Mouse (Mus musculus): ENCODE data around the gene Ak4. TPM values are rescaled to one million over a fixed set of nuclear protein-coding genes. Genes with fewer than 3 reads are reported as not detected.

The Ak4 gene
- polyA plus RNA-seq, 1 experiment from 2014 or later, result 20.6 TPM

DNA sequence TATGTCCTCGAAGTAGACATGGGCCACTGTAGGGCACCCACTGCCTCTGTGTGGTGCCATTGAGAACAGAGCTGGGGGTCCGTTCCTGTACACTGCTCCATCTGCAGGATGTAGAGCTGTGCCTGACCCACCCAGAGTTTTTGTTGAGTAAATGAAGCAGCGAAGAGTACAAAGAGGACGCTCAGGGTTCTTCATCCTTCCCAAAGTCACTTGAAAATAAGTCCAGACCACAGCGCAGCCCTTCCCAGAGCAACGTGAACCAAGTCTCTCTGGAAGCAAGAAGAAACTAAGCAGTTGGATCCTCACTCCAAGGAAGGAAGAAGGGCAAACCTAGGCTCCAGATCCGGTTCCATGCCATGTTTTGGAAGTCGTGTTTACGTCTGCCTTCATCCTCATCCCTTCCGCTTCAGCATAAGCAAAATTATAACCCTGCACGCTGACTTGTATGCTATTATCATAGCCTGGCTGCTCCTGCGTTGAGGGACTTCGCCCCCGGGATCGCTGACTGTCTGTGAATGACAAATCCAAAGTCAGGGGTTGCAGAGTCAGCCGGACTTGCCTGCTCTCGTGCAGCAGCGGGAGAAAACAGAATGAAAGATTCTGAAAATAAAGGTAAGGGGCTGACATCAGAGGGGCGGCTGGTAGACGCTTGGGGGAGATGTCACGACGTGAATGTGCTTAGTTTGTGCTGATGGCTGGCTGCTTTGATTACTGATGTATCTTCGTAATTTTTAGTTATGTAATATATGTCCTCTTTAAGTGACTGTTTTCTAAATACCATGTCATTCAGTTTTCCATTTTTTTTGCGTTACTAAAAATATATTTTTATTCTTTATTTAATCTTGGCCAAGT lies 88.7 kb downstream of the Ak4 start:
- Histone ChIP-seq H3K27ac (no peak overlapping the region), H3K4me1 (peaks cover 4% of the 10 kb centered on the region; the same call in 1 of the 2 replicates), H3K9ac (0 out of 2 replicates have a peak overlapping the region, but pooled peaks have one; percentile 14), H3K4me3 (peak overlapping the region; percentile 39), H3K4me2 (peak overlapping the region; percentile 71), H3K36me3 (no peaks in the 10 kb centered on the region), H3K27me3 (peaks cover 19% of the 10 kb centered on the region; the same call in 1 of the 2 replicates), H3K9me3 (no peaks in the 10 kb centered on the region)
- ATAC-seq (ENCODE audit: borderline replicate concordance, extremely low read depth, low FRiP score, low TSS enrichment), result no peak
- 9% methylated on average over 24 of the region's 24 CpGs for WGBS

DNA sequence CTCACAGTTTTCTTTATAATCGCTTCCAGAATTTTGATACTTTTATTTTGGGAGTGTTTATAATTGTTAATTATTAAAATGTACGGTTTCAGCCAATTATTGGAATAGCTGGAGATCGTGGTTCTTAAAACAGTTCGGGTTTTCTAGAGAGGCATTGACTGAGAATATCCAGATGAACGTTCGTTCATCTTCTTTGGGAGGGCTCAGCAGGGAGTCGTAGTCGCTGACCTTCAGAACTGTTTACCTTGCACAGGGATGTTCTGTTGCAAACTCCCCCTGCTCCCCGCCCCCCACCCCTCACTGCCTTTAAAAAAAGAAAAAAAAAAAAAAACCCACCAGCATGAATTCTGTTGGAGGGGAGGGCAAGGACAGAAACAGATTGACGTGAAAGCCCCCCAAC lies 89.4 kb downstream of the Ak4 start:
- Histone ChIP-seq H3K4me3 (peak overlapping the region; percentile 30), H3K36me3 (no peaks in the 10 kb centered on the region), H3K27ac (no peak overlapping the region), H3K9ac (no peak overlapping the region), H3K27me3 (peaks cover 19% of the 10 kb centered on the region; the same call in 1 of the 2 replicates), H3K9me3 (no peaks in the 10 kb centered on the region), H3K4me2 (peak overlapping the region; percentile 71), H3K4me1 (peaks cover 4% of the 10 kb centered on the region; the same call in 1 of the 2 replicates)
- no peak for ATAC-seq (ENCODE audit: borderline replicate concordance, extremely low read depth, low FRiP score, low TSS enrichment)
- 2% methylated on average over 10 of the region's 10 CpGs for WGBS

DNA sequence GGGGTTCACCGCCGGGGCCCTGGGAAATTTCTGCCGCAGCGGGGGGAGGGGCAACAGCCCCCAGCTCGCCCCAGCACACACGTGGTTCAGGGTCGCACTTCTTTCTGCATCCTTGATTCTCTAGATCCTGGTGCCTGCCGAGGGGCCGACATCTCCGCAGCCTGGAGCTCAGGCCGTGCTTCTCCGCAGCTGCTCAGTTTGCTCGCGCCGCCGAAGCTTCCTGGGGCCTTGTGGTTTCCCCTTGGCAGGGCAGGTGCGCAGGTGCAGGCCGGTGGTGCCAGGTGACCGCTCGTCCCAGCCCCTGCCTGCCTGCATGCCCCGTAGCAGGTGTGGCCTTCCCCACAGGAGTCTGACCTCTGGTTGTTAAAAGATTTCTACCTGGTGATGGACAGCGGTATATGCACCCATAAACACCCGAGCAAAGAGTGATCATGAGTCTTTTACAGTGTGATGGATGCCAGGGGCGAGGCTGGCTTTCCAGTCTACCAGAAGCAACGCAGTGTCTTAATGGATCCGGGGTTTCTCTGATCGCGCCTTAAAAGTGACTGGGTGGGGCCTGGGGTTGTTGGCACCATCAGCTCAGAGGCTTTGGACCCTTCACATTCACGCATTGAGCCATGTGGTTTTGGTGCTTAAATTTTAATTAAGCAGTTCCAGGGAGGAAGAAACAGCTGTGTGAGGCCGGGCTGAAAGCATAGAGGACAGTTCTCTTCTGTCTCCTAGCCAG lies 89.9 kb downstream of the Ak4 start:
- H3K4me2 ChIP-seq, result peak overlapping the region; percentile 71
- H3K27me3 ChIP-seq, result peaks cover 19% of the 10 kb centered on the region; the same call in 1 of the 2 replicates
- ATAC-seq (ENCODE audit: borderline replicate concordance, extremely low read depth, low FRiP score, low TSS enrichment), result peak; percentile 49
- 8% methylated on average over 30 of the region's 30 CpGs for WGBS
- no peak overlapping the region for H3K9ac ChIP-seq
- H3K9me3 ChIP-seq, result no peaks in the 10 kb centered on the region
- peaks cover 4% of the 10 kb centered on the region; the same call in 1 of the 2 replicates for H3K4me1 ChIP-seq
- peak overlapping the region; percentile 30 for H3K4me3 ChIP-seq
- no peak overlapping the region for H3K27ac ChIP-seq
- H3K36me3 ChIP-seq, result no peaks in the 10 kb centered on the region

DNA sequence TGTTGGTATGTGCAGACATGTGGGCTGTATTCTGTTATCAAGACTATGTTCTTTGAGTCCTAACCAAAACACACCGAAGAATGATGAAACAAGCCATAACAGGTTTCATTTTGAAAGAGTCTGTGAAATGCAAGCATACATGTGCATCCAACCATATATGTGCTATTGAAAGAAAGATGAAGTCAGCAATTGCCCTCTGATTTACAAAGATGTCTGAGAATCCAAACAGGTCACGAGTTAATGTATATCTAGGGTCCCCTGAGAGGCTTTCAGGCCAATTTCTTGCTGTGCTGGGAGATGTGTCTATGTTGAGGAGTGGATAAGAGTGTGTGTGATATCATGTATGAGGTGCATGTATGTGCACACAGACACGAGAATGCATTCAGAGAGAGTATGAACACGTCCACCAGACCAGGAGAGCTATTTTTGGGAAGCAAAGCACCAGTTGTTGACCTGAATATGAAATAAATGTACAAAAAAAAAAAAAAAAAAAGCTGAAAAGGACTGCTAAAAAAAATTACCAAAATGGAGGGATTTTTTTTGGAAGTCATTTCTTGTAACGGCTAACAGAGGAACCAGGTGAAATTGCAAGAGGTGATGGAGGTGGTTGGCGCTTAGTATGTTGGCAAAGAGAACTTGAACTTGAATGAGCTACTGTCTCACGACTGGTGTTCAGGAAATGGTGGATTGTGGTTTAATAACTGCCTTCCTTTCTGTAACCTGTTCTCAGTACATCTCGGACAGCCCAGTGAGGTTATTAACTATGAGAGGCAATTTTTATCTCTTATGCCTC lies 91.2 kb downstream of the Ak4 start:
- H3K9ac ChIP-seq, result no peak overlapping the region
- H3K27ac ChIP-seq, result no peak overlapping the region
- 70% methylated on average over 8 of the region's 8 CpGs for WGBS
- H3K4me2 ChIP-seq, result no peak overlapping the region
- H3K4me1 ChIP-seq, result peaks cover 4% of the 10 kb centered on the region; the same call in 1 of the 2 replicates
- no peaks in the 10 kb centered on the region for H3K36me3 ChIP-seq
- no peaks in the 10 kb centered on the region for H3K9me3 ChIP-seq
- H3K27me3 ChIP-seq, result peaks cover 19% of the 10 kb centered on the region; the same call in 1 of the 2 replicates
- no peak overlapping the region for H3K4me3 ChIP-seq
- ATAC-seq (ENCODE audit: borderline replicate concordance, extremely low read depth, low FRiP score, low TSS enrichment), result no peak

DNA sequence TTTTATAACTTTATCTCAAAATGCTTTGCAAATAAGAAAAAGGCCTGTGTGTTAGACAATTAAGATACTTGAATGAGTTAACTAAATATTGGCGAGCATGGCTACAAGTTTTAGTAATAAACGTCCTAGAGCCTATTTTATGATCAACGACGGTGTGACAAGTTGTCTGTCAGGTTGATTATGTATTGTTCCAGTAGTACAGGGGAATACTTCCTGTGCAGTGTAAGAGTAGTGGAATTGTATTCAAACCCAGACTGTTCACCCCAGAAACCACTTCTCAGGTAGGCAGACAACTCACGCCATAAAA lies 91.8 kb downstream of the Ak4 start:
- Histone ChIP-seq H3K9ac (no peak overlapping the region), H3K9me3 (no peaks in the 10 kb centered on the region), H3K4me2 (no peak overlapping the region), H3K36me3 (no peaks in the 10 kb centered on the region), H3K4me1 (peaks cover 4% of the 10 kb centered on the region; the same call in 1 of the 2 replicates), H3K27ac (no peak overlapping the region), H3K4me3 (no peak overlapping the region), H3K27me3 (peaks cover 19% of the 10 kb centered on the region; the same call in 1 of the 2 replicates)
- no peak for ATAC-seq (ENCODE audit: borderline replicate concordance, extremely low read depth, low FRiP score, low TSS enrichment)
- WGBS, result 58% methylated on average over 5 of the region's 5 CpGs

DNA sequence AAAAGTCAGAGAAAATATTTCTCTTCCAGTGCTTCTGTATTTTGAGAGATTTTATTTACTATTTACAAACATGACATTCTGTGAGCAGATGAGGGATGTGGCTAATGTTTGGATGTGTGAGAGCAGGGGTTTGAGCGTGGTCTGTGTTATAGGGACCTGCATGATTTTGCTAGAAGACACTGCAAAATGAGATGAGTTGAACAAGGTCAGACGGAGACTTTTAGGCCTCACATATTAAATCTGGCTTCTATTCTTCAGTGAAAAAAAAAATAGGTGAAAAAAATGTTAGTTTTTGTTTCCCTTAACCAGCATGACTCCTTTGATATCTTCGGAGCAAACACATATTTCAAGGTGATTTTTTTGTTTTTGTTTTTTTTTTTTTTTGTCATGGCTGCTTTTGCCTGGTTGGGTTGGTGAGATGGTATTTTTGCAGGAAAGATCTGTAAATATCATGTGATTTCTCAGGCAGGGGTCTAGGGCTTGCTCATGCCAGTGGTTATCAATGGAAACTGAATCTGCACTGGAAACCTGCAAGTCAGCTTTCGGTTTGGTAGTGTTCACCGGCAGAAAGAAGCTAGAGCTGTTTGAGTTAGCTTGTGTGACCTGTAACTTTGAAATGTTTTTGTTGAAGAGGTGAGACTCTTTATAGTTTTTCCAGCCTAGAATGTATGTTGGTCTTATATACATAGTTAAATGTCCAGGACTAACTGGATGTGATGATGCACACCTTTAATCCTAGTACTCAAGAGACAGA lies 92.9 kb downstream of the Ak4 start:
- Histone ChIP-seq H3K9ac (no peak overlapping the region), H3K9me3 (no peaks in the 10 kb centered on the region), H3K4me3 (no peak overlapping the region), H3K27me3 (peaks cover 19% of the 10 kb centered on the region; the same call in 1 of the 2 replicates), H3K36me3 (no peaks in the 10 kb centered on the region), H3K27ac (no peak overlapping the region), H3K4me2 (no peak overlapping the region), H3K4me1 (peaks cover 4% of the 10 kb centered on the region; the same call in 1 of the 2 replicates)
- ATAC-seq (ENCODE audit: borderline replicate concordance, extremely low read depth, low FRiP score, low TSS enrichment), result no peak
- WGBS, result 82% methylated on average over 5 of the region's 5 CpGs

DNA sequence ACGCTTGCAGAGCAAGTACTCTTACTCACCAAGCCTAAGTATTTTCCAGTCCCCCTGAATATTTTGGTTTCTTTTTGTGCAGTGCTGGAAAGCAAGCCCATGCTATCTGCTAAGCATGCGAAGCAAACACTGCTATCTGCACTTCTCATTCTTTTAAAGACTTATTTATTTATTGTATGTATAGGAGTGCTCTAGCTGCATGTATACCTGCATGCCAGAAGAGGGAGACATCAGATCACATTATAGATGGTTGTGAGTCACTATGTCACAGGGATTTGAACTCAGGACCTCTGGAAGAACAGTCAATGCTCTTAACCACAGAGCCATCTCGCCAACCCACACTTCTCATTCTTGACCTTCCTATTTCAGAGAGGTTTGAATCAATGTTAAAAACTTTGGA lies 94.2 kb downstream of the Ak4 start:
- H3K36me3 ChIP-seq, result no peaks in the 10 kb centered on the region
- no peak for ATAC-seq (ENCODE audit: borderline replicate concordance, extremely low read depth, low FRiP score, low TSS enrichment)
- 84% methylated on average over 3 of the region's 3 CpGs for WGBS
- no peak overlapping the region for H3K4me3 ChIP-seq
- H3K27me3 ChIP-seq, result peaks cover 19% of the 10 kb centered on the region; the same call in 1 of the 2 replicates
- H3K4me2 ChIP-seq, result no peak overlapping the region
- H3K27ac ChIP-seq, result no peak overlapping the region
- no peak overlapping the region for H3K9ac ChIP-seq
- H3K9me3 ChIP-seq, result no peaks in the 10 kb centered on the region
- peaks cover 4% of the 10 kb centered on the region; the same call in 1 of the 2 replicates for H3K4me1 ChIP-seq

DNA sequence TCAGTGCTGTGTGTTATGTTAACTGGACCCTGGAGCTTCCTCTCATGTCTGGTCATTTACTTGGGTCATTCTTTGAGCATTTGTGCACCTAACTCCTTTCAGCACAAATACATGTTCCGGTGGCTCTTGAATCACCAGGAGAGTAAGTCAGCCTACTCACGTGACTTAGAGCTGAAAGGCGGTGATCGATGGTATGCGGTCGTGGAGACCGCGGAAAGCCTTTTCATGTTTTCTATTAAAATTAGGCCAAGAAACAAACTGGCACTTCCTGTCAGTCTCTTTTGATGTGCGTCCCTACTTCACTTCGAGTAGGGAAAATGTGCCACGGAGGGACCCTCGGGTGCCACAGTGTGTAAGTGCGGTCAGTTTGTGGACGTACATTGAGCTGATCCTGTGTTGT lies 96.8 kb downstream of the Ak4 start:
- ATAC-seq (ENCODE audit: borderline replicate concordance, extremely low read depth, low FRiP score, low TSS enrichment), result no peak
- 91% methylated on average over 14 of the region's 14 CpGs for WGBS
- Histone ChIP-seq H3K27me3 (no peaks in the 10 kb centered on the region), H3K36me3 (no peaks in the 10 kb centered on the region), H3K27ac (no peak overlapping the region), H3K9me3 (no peaks in the 10 kb centered on the region), H3K9ac (no peak overlapping the region), H3K4me1 (no peaks in the 10 kb centered on the region), H3K4me2 (no peak overlapping the region), H3K4me3 (no peak overlapping the region)

Other genes with a start within 250 kb of the Ak4 start
- 75.1 and 84.6 TPM in 2 replicates for gene Jak1, start 154.0 kb upstream of the Ak4 start, polyA plus RNA-seq (2015; fragmentation: Nextera tagmentation; extraction: Ambion mirVana)
- 0.60 and 0.98 TPM in 2 replicates for gene Dnajc6, start 77.4 kb downstream of the Ak4 start, polyA plus RNA-seq (2015; fragmentation: Nextera tagmentation; extraction: Ambion mirVana)
- 93.6 and 96.1 TPM in 2 replicates for gene Leprot, start 228.4 kb downstream of the Ak4 start, polyA plus RNA-seq (2015; fragmentation: Nextera tagmentation; extraction: Ambion mirVana)

Data from lung, embryonic 15.5 days (tissue).